ENCODE assay signal across 23 mouse cellular contexts in the genomic region with DNA sequence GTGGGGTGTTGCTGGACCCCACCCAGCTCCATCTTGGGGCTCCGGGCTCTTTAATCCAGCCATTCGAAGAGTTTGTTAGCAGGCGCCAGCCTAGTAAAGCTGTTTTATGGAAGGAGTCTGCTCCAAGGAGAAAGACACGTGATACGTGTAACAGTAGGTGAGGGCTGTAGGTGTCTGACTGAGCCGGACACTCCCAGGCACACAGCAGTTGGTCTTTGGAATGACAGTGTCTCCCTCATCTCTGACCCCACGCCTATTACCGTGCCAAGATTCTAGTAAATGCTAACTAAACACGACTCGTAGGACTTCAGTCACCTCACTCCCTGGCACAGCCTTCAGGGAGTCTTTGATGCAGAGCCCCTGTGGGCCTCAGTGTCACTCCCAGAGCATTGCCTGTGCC. TPM values are rescaled to one million over a fixed set of nuclear protein-coding genes. Genes with fewer than 3 reads are reported as not detected.
DNase-seq lines count a peak whose midpoint lies in the region; ATAC-seq and TF ChIP-seq lines count a peak whose summit lies in the region.
"Had no signal": no experiment of that assay in that cellular context is flagged by ENCODE, and none has a peak within 500 bp of the region (broad histone marks: within the 10 kb centered on the region; RNA-seq: fewer than 3 reads in every experiment).

No protein-coding gene starts in this region.

- WGBS in large intestine, adult 2 months: 36% methylated on average over 10 of the region's 10 CpGs
- WGBS in forebrain, postnatal 0 days: 84% methylated on average over 10 of the region's 10 CpGs

- no peak overlapping the region for H3K9ac ChIP-seq in forebrain, postnatal 0 days
- H3K9ac ChIP-seq: embryonic facial prominence, embryonic 12.5 days; forebrain, embryonic 12.5 days; intestine, embryonic 15.5 days; limb, embryonic 15.5 days had no signal

- H3K4me3 ChIP-seq in gastrocnemius, adult 2 months: no peak overlapping the region
- no peak overlapping the region for H3K4me3 ChIP-seq in forebrain, postnatal 0 days (ENCODE audit: low read depth, low read length)
- H3K4me3 ChIP-seq: embryonic facial prominence, embryonic 12.5 days; erythroblast, embryonic 14.5 days; forebrain, embryonic 12.5 days; hindbrain, embryonic 10.5 days; intestine, embryonic 15.5 days; layer of hippocampus, adult 2 months; limb, embryonic 15.5 days had no signal

- H3K36me3 ChIP-seq in forebrain, postnatal 0 days (ENCODE audit: insufficient read depth): no peaks in the 10 kb centered on the region
- H3K36me3 ChIP-seq: embryonic facial prominence, embryonic 12.5 days; forebrain, embryonic 12.5 days; hindbrain, embryonic 10.5 days; intestine, embryonic 15.5 days; limb, embryonic 15.5 days had no signal

- DNase-seq in gastrocnemius, adult 2 months: peak; percentile 16
- DNase-seq in gastrocnemius, postnatal 10 days: no peak
- peak; percentile 76 for DNase-seq in kidney, adult 9 months
- DNase-seq in kidney, postnatal 10 days: no peak
- DNase-seq in ES-CJ7 (ENCODE audit: low read depth, low spot score): peak; percentile 61
- DNase-seq in large intestine, adult 2 months (ENCODE audit: low read depth, low spot score): peak; percentile 61
- no peak for DNase-seq in forebrain, postnatal 0 days
- DNase-seq in spleen, postnatal 10 days (ENCODE audit: low spot score in 2 of 2): no peak
- DNase-seq: adrenal gland, adult 2 months; cerebellum, adult 11-12 months; cerebellum, postnatal 10 days; heart, postnatal 10 days had no signal

- peaks cover 11% of the 10 kb centered on the region; the same call in 1 of the 2 replicates for H3K4me1 ChIP-seq in forebrain, postnatal 0 days (ENCODE audit: insufficient read depth)

- TF ChIP-seq CTCF in gastrocnemius, adult 2 months (IDR thresholded peaks at IDR 0.05): no peak
- no peak for TF ChIP-seq CTCF in forebrain, postnatal 0 days (IDR thresholded peaks at IDR 0.05; ENCODE audit: low read depth)

- intact Hi-C loops in gastrocnemius, adult 2 months (cut with DNase I): loop anchor here (10.0 kb wide), 2 partner anchors 211 to 339 kb away; no protein-coding TSS in a partner anchor

- no peak for ATAC-seq in forebrain, postnatal 0 days
- ATAC-seq: hindbrain, embryonic 16.5 days; intestine, embryonic 15.5 days; lung, postnatal 0 days had no signal

- H3K27ac ChIP-seq in gastrocnemius, adult 2 months: no peak overlapping the region
- no peak overlapping the region for H3K27ac ChIP-seq in forebrain, postnatal 0 days (ENCODE audit: low read depth, low read length)
- H3K27ac ChIP-seq: embryonic facial prominence, embryonic 12.5 days; forebrain, embryonic 12.5 days; hindbrain, embryonic 10.5 days; intestine, embryonic 15.5 days; layer of hippocampus, adult 2 months; limb, embryonic 15.5 days; macrophage had no signal

- no peak overlapping the region for H3K4me2 ChIP-seq in forebrain, postnatal 0 days (ENCODE audit: low read depth)
- H3K4me2 ChIP-seq: embryonic facial prominence, embryonic 12.5 days; forebrain, embryonic 12.5 days; heart, embryonic 11.5 days; intestine, embryonic 15.5 days; limb, embryonic 15.5 days had no signal

- H3K27me3 ChIP-seq in forebrain, postnatal 0 days (ENCODE audit: insufficient read depth, low read length): no peaks in the 10 kb centered on the region
- H3K27me3 ChIP-seq: embryonic facial prominence, embryonic 12.5 days; forebrain, embryonic 12.5 days; intestine, embryonic 15.5 days; limb, embryonic 15.5 days had no signal

- H3K9me3 ChIP-seq in forebrain, postnatal 0 days (ENCODE audit: low read length): no peaks in the 10 kb centered on the region
- H3K9me3 ChIP-seq: embryonic facial prominence, embryonic 12.5 days; forebrain, embryonic 12.5 days; intestine, embryonic 15.5 days; limb, embryonic 15.5 days had no signal

RNA-seq across cellular contexts. Expression of gene Sun2, which starts 3.0 kb away (rescaled TPM):
- 10 to 100 TPM; 88.4 to 92.5 TPM for total RNA-seq in gastrocnemius, adult 2 months (2021)
- 10 to 100 TPM; 61.3 to 65.9 TPM for total RNA-seq in gastrocnemius, postnatal 10 days (2021)
- 18.9 and 19.0 TPM in 2 replicates for polyA plus RNA-seq in large intestine, adult 2 months (2012; rRNA removed)
- 43.0 and 56.4 TPM in 2 replicates for total RNA-seq in forebrain, postnatal 0 days (2014; rRNA removed)
- 2.3 and 3.7 TPM in 2 replicates for polyA plus RNA-seq in forebrain, postnatal 0 days (2015; fragmentation: Nextera tagmentation; extraction: Ambion mirVana)

RNA-seq across cellular contexts. Expression of gene Dnal4, which starts 32.3 kb away (rescaled TPM):
- 1 to 10 TPM; 4.2 to 6.2 TPM for total RNA-seq in gastrocnemius, adult 2 months (2021)
- 10 to 100 TPM; 10.4 to 12.6 TPM for total RNA-seq in gastrocnemius, postnatal 10 days (2021)
- polyA plus RNA-seq in large intestine, adult 2 months (2012; rRNA removed): 21.3 and 22.5 TPM in 2 replicates
- total RNA-seq in forebrain, postnatal 0 days (2014; rRNA removed): 58.3 and 59.2 TPM in 2 replicates
- polyA plus RNA-seq in forebrain, postnatal 0 days (2015; fragmentation: Nextera tagmentation; extraction: Ambion mirVana): 81.5 and 94.5 TPM in 2 replicates

RNA-seq across cellular contexts. Expression of gene Gtpbp1, which starts 54.7 kb away (rescaled TPM):
- 10 to 100 TPM; 24.4 to 28.5 TPM for total RNA-seq in gastrocnemius, adult 2 months (2021)
- 10 to 100 TPM; 14.3 to 16.8 TPM for total RNA-seq in gastrocnemius, postnatal 10 days (2021)
- polyA plus RNA-seq in large intestine, adult 2 months (2012; rRNA removed): 28.8 and 29.1 TPM in 2 replicates
- 74.2 and 78.1 TPM in 2 replicates for total RNA-seq in forebrain, postnatal 0 days (2014; rRNA removed)
- 43.4 and 47.6 TPM in 2 replicates for polyA plus RNA-seq in forebrain, postnatal 0 days (2015; fragmentation: Nextera tagmentation; extraction: Ambion mirVana)

RNA-seq across cellular contexts. Expression of gene Josd1, which starts 57.6 kb away (rescaled TPM):
- total RNA-seq in gastrocnemius, adult 2 months (2021): 10 to 100 TPM; 12.3 to 18.7 TPM
- 10 to 100 TPM; 11.8 to 13.1 TPM for total RNA-seq in gastrocnemius, postnatal 10 days (2021)
- polyA plus RNA-seq in large intestine, adult 2 months (2012; rRNA removed): 14.9 and 15.9 TPM in 2 replicates
- total RNA-seq in forebrain, postnatal 0 days (2014; rRNA removed): 49.2 and 54.1 TPM in 2 replicates
- 18.6 and 20.2 TPM in 2 replicates for polyA plus RNA-seq in forebrain, postnatal 0 days (2015; fragmentation: Nextera tagmentation; extraction: Ambion mirVana)

RNA-seq across cellular contexts. Expression of gene Nptxr, which starts 59.3 kb away (rescaled TPM):
- total RNA-seq in gastrocnemius, adult 2 months (2021): 1 to 10 TPM in 1 of 2 experiments, under 1 TPM in 1; 0.46 to 1.0 TPM
- 1 to 10 TPM; 4.2 to 5.1 TPM for total RNA-seq in gastrocnemius, postnatal 10 days (2021)
- polyA plus RNA-seq in large intestine, adult 2 months (2012; rRNA removed): 0.71 and 1.0 TPM in 2 replicates
- total RNA-seq in forebrain, postnatal 0 days (2014; rRNA removed): 129 and 184 TPM in 2 replicates
- polyA plus RNA-seq in forebrain, postnatal 0 days (2015; fragmentation: Nextera tagmentation; extraction: Ambion mirVana): 41.9 and 87.3 TPM in 2 replicates
- polyA plus RNA-seq: erythroblast, embryonic 14.5 days had no signal

Comparison
In these comparisons a context has a peak if more than half of its experiments do, and no peak if none do; other contexts are left out.
1. DNase-seq: peak in gastrocnemius, adult 2 months (single experiment), kidney, adult 9 months (single experiment), ES-CJ7 (single experiment) and large intestine, adult 2 months (single experiment); none in gastrocnemius, postnatal 10 days (single experiment), kidney, postnatal 10 days (single experiment), forebrain, postnatal 0 days (single experiment) and spleen, postnatal 10 days (0 of 2).